Mouse (Mus musculus): ENCODE data around the gene 4930451I11Rik.

Gene 4930451I11Rik

DNA sequence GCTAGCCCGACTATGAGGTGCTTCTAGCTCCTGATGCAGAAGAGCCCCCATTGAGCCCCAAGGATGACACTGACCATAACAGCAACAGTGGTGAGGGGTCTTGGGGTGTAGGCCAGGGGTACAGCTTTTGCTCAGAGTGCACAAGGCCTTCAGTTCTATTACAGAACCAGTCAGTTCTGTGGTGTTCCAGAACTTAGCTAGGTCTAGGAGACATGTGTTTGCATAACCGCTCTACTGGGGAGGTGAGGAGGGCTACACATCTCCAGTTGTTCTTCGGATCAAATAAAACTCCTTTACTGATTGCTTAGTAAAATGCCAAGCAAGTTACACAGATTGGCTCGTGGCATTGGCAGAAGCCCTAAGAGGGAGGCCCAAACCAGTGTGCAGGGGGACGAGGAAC, at the start of gene 4930451I11Rik:
4930451I11Rik (minus strand) TSS at position 101 of the 400 bp plus-strand sequence.
- in situ Hi-C loops (cut with MboI), result loop anchor here (5.0 kb wide), 1 partner anchor 286 kb away; no protein-coding TSS in a partner anchor

DNA sequence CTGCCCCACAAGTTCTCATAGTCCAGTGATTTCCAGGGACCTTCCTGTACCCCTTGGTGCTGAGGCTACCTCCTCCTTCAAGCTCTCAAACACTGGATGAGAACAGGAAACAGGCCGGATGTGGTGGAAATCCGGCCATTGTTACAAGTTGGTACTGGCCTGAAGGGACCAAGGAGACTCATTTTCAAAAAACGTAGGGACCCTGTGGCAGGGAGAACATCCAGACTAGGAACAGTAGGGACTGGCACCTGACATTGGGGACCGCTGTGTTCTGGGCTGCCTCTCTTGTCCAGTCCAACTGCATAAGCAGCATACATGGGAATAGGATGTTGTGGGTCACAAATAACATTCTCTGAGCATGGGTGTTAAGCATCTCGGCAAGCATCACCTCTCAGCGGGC, 49.6 kb upstream of the 4930451I11Rik start:
- in situ Hi-C loops (cut with MboI), result no loop called here

- in situ Hi-C loops (cut with MboI), result no loop called here
Measured at GRCm38 (mm10) chr7:126877239-126877638, 45.8 kb upstream of the 4930451I11Rik start.

- in situ Hi-C loops (cut with MboI), result no loop called here
Measured at GRCm38 (mm10) chr7:126870520-126870891, 39.1 kb upstream of the 4930451I11Rik start.

- in situ Hi-C loops (cut with MboI), result no loop called here
Measured at GRCm38 (mm10) chr7:126869780-126870519, 38.5 kb upstream of the 4930451I11Rik start.

- in situ Hi-C loops (cut with MboI), result no loop called here
Measured at GRCm38 (mm10) chr7:126868003-126868402, 36.6 kb upstream of the 4930451I11Rik start.

DNA sequence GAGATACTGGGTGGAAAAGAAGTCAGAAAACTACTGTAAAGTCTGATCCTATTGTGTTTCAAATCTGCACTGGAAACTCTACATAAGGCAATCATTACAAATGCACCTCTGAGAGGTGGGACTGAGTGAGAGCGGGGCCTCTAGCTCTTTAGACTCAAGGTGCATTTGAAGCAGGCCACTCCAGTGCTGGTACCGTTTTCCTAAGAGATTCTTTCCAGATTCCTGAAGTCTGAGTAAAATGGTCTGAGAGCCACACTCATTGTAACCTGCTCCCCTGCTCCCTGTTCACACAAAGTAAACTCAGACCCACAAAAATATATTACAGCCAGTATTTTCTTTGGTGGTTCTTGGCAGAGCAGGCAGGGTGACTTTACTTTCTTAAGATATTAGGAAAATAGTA, 36.1 kb upstream of the 4930451I11Rik start:
- in situ Hi-C loops (cut with MboI), result no loop called here

- in situ Hi-C loops (cut with MboI), result no loop called here
Measured at GRCm38 (mm10) chr7:126863791-126864190, 32.4 kb upstream of the 4930451I11Rik start.

GRCm38 (mm10) chr7:126862147-126862784, 30.8 kb upstream of the 4930451I11Rik start, which contains the start of gene Ino80e:
Ino80e (minus strand) TSS chr7:126862377.
- in situ Hi-C loops (cut with MboI), result no loop called here

GRCm38 (mm10) chr7:126861429-126862130, 30.1 kb upstream of the 4930451I11Rik start, which contains the start of gene Hirip3:
Hirip3 (plus strand) TSS chr7:126861972.
- in situ Hi-C loops (cut with MboI), result no loop called here

- in situ Hi-C loops (cut with MboI), result no loop called here
Measured at GRCm38 (mm10) chr7:126860987-126861386, 29.5 kb upstream of the 4930451I11Rik start.

- in situ Hi-C loops (cut with MboI), result no loop called here
Measured at GRCm38 (mm10) chr7:126856741-126857420, 25.4 kb upstream of the 4930451I11Rik start.

DNA sequence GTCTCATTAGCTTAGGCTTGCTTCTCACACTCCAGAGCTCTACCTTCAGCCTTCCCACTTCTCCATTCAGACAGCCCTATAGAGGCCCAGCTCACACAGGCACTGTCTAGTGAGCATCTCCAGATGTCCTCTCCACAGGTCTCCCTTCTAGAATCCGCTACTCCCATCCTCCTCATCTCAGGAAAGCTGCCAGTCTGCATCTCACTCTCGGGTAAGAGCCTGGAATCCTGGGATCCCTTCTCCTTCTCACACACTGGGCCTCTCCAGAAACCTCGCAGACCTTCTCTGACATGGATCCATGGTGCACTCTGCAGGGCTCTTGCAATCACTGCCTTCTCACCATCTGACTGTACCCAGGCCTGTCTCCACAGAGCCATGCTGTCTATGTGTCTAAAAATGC, 24.2 kb upstream of the 4930451I11Rik start:
- in situ Hi-C loops (cut with MboI), result no loop called here

DNA sequence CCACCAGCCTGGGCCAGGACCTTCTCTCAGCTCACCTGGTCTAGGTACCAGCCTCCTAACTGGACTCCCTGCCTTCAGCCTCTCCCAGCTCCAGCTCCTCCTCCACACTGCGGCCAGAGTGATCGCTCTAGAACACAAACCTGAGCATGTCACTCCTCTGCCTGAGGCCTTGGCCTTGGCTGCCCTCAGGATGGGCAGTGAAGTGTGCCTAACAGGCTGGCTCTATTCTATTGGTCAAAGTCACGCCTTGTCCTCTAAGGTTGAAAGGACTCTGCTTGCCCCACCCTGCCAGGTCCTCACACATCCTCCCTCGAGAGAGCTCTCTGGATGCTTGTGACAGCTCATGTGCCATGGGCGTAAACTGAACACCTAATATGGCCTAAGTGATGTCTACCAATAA, 22.0 kb upstream of the 4930451I11Rik start:
- in situ Hi-C loops (cut with MboI), result no loop called here

GRCm38 (mm10) chr7:126851192-126851591, 19.8 kb upstream of the 4930451I11Rik start:
- in situ Hi-C loops (cut with MboI), result no loop called here

- in situ Hi-C loops (cut with MboI), result no loop called here
Measured at GRCm38 (mm10) chr7:126850161-126850560, 18.7 kb upstream of the 4930451I11Rik start.

- in situ Hi-C loops (cut with MboI), result no loop called here
Measured at GRCm38 (mm10) chr7:126848794-126849193, 17.4 kb upstream of the 4930451I11Rik start.

- in situ Hi-C loops (cut with MboI), result no loop called here
Measured at GRCm38 (mm10) chr7:126847421-126848398, 16.3 kb upstream of the 4930451I11Rik start.

GRCm38 (mm10) chr7:126847116-126847420, 15.6 kb upstream of the 4930451I11Rik start, which contains the start of gene Doc2a:
Doc2a (plus strand) TSS chr7:126847416.
- in situ Hi-C loops (cut with MboI), result no loop called here

GRCm38 (mm10) chr7:126845516-126845915, 14.1 kb upstream of the 4930451I11Rik start:
- in situ Hi-C loops (cut with MboI), result no loop called here

GRCm38 (mm10) chr7:126843276-126843675, 11.8 kb upstream of the 4930451I11Rik start:
- in situ Hi-C loops (cut with MboI), result no loop called here

All from mature B cell (primary cell).